Mouse (Mus musculus): ENCODE data around the gene Zfp113. TPM values are rescaled to one million over a fixed set of nuclear protein-coding genes. Genes with fewer than 3 reads are reported as not detected.

Gene Zfp113
- polyA plus RNA-seq (2015; fragmentation: Nextera tagmentation; extraction: Ambion mirVana): 13.2 and 16.8 TPM in 2 replicates

DNA sequence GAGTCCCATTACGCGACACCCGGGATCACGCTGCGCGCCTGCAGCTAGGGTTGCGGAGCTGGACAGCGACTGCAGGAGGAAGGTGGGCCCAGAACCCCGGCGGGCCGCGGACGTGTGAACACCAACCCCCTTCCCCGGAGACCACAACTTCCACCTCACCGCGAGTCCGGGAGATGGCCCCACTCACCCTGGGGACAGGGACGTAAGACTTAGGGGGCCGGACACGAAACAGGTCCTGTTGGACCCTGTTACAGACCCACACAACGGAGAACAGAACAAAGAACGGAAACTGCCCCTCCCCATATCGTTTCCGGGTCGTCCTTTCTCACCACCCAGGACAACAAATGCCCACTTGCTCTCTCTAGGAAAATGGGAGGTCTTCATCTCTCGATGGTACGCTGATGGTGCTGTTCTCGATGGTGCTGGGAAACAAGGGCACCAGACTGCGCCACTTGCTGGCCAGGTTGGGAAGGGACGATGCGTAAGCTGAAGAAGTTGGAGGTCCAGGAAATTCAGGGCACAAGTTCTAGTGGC lies at the start of gene Zfp113:
Gene Zfp113, minus strand, starts transcription at position 302 of the 534 bp plus-strand sequence.
- peak; percentile 98 for DNase-seq (ENCODE audit: low spot score)
- Histone ChIP-seq H3K4me3 (replicated peaks; ENCODE audit: low read depth, low read length) (peak within 1 kb of the TSS; percentile 81), H3K9me3 (replicated peaks; ENCODE audit: low read length) (no peaks in the 10 kb centered on the region), H3K36me3 (ENCODE audit: insufficient read depth, low read length) (peaks cover 11% of the 10 kb centered on the region), H3K9ac (ENCODE audit: low read depth, low read length) (peak within 1 kb of the TSS; percentile 88), H3K27ac (peak within 1 kb of the TSS; percentile 96), H3K27me3 (ENCODE audit: insufficient read depth, low read length) (no peaks in the 10 kb centered on the region), H3K4me1 (replicated peaks; ENCODE audit: insufficient read depth, low read length) (no peaks in the 10 kb centered on the region), H3K4me2 (ENCODE audit: low read length) (peak within 1 kb of the TSS; percentile 70)
- peak; percentile 97 for ATAC-seq (replicated peaks; ENCODE audit: low FRiP score, low read depth)
- peak; percentile 95 for TF ChIP-seq CTCF (IDR thresholded peaks at IDR 0.05; ENCODE audit: low read depth)
- WGBS: under 1% methylated on average over 31 of the region's 31 CpGs

GRCm38 (mm10) chr5:138202086-138202485 lies 46.5 kb upstream of the Zfp113 start:
- no peaks in the 10 kb centered on the region for H3K9me3 ChIP-seq (replicated peaks; ENCODE audit: low read length)

GRCm38 (mm10) chr5:138199576-138199975 lies 44.0 kb upstream of the Zfp113 start:
- H3K4me1 ChIP-seq (replicated peaks; ENCODE audit: insufficient read depth, low read length): no peaks in the 10 kb centered on the region
- DNase-seq (ENCODE audit: low spot score) (peak; percentile 42), ATAC-seq (replicated peaks; ENCODE audit: low FRiP score, low read depth) (no peak)
- no peak overlapping the region for H3K9ac ChIP-seq (ENCODE audit: low read depth, low read length)
- H3K9me3 ChIP-seq (replicated peaks; ENCODE audit: low read length): no peaks in the 10 kb centered on the region
- no peak overlapping the region for H3K4me3 ChIP-seq (replicated peaks; ENCODE audit: low read depth, low read length)
- no peak overlapping the region for H3K4me2 ChIP-seq (ENCODE audit: low read length)
- no peaks in the 10 kb centered on the region for H3K36me3 ChIP-seq (ENCODE audit: insufficient read depth, low read length)
- no peak overlapping the region for H3K27ac ChIP-seq
- peak; percentile 66 for TF ChIP-seq CTCF (IDR thresholded peaks at IDR 0.05; ENCODE audit: low read depth)
- WGBS: 7% methylated on average over 1 of the region's 1 CpGs
- H3K27me3 ChIP-seq (ENCODE audit: insufficient read depth, low read length): no peaks in the 10 kb centered on the region

More at GRCm38 (mm10) chr5:138202086-138202485, 46.5 kb upstream of the Zfp113 start:
- 87% methylated on average over 3 of the region's 3 CpGs for WGBS
- DNase-seq (ENCODE audit: low spot score) (no peak), ATAC-seq (replicated peaks; ENCODE audit: low FRiP score, low read depth) (no peak)
- Histone ChIP-seq H3K9ac (ENCODE audit: low read depth, low read length) (no peak overlapping the region), H3K4me1 (replicated peaks; ENCODE audit: insufficient read depth, low read length) (no peaks in the 10 kb centered on the region), H3K36me3 (ENCODE audit: insufficient read depth, low read length) (no peaks in the 10 kb centered on the region), H3K27ac (no peak overlapping the region), H3K4me3 (replicated peaks; ENCODE audit: low read depth, low read length) (no peak overlapping the region), H3K4me2 (ENCODE audit: low read length) (no peak overlapping the region), H3K27me3 (ENCODE audit: insufficient read depth, low read length) (no peaks in the 10 kb centered on the region)
- TF ChIP-seq CTCF (IDR thresholded peaks at IDR 0.05; ENCODE audit: low read depth): no peak

DNA sequence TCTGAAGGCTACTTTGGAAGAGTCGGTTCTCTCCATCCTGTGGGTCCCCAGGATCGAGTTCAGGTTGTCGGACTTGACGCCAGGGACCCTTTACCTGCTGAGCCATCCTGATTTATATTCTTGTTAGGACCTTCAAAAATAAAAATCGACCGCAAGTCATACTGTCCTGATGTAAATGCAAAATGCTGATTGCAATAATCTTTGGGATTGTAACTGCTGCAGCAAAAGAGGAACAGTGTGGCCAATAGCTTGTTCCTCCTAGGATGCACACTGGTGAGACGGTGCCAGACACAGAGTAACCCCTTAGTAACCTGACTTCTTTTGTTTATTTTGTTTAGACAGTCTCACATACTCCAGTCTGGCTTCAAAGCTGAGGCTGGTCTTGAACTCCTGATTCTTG lies 39.9 kb upstream of the Zfp113 start:
- H3K9me3 ChIP-seq (replicated peaks; ENCODE audit: low read length): no peaks in the 10 kb centered on the region
- H3K27me3 ChIP-seq (ENCODE audit: insufficient read depth, low read length): no peaks in the 10 kb centered on the region
- peak overlapping the region; percentile 99 for H3K4me2 ChIP-seq (ENCODE audit: low read length)
- peak; percentile 8 for DNase-seq (ENCODE audit: low spot score)
- ATAC-seq (replicated peaks; ENCODE audit: low FRiP score, low read depth): no peak
- WGBS: 59% methylated on average over 7 of the region's 7 CpGs
- H3K4me3 ChIP-seq (replicated peaks; ENCODE audit: low read depth, low read length): 0 out of 2 replicates have a peak overlapping the region, but pooled peaks have one; percentile 59
- peak overlapping the region; percentile 82 for H3K9ac ChIP-seq (ENCODE audit: low read depth, low read length)
- no peaks in the 10 kb centered on the region for H3K36me3 ChIP-seq (ENCODE audit: insufficient read depth, low read length)
- no peaks in the 10 kb centered on the region for H3K4me1 ChIP-seq (replicated peaks; ENCODE audit: insufficient read depth, low read length)
- no peak overlapping the region for H3K27ac ChIP-seq
- TF ChIP-seq CTCF (IDR thresholded peaks at IDR 0.05; ENCODE audit: low read depth): no peak

GRCm38 (mm10) chr5:138194755-138195345 lies 39.3 kb upstream of the Zfp113 start:
- under 1% methylated on average over 29 of the region's 29 CpGs for WGBS
- ATAC-seq (replicated peaks; ENCODE audit: low FRiP score, low read depth): peak; percentile 46
- peak overlapping the region; percentile 82 for H3K9ac ChIP-seq (ENCODE audit: low read depth, low read length)
- peak overlapping the region; percentile 59 for H3K4me3 ChIP-seq (replicated peaks; ENCODE audit: low read depth, low read length)
- H3K4me2 ChIP-seq (ENCODE audit: low read length): peak overlapping the region; percentile 99
- peak; percentile 74 for DNase-seq (ENCODE audit: low spot score)
- no peaks in the 10 kb centered on the region for H3K9me3 ChIP-seq (replicated peaks; ENCODE audit: low read length)
- TF ChIP-seq CTCF (IDR thresholded peaks at IDR 0.05; ENCODE audit: low read depth): no peak
- no peaks in the 10 kb centered on the region for H3K27me3 ChIP-seq (ENCODE audit: insufficient read depth, low read length)
- H3K27ac ChIP-seq: peak overlapping the region; percentile 90
- H3K36me3 ChIP-seq (ENCODE audit: insufficient read depth, low read length): no peaks in the 10 kb centered on the region
- H3K4me1 ChIP-seq (replicated peaks; ENCODE audit: insufficient read depth, low read length): no peaks in the 10 kb centered on the region

- Histone ChIP-seq H3K4me3 (replicated peaks; ENCODE audit: low read depth, low read length) (peak within 1 kb of the TSS; percentile 59), H3K9me3 (replicated peaks; ENCODE audit: low read length) (no peaks in the 10 kb centered on the region), H3K36me3 (ENCODE audit: insufficient read depth, low read length) (no peaks in the 10 kb centered on the region), H3K4me1 (replicated peaks; ENCODE audit: insufficient read depth, low read length) (no peaks in the 10 kb centered on the region), H3K27me3 (ENCODE audit: insufficient read depth, low read length) (no peaks in the 10 kb centered on the region), H3K27ac (peak within 1 kb of the TSS; percentile 90), H3K9ac (ENCODE audit: low read depth, low read length) (peak within 1 kb of the TSS; percentile 82), H3K4me2 (ENCODE audit: low read length) (peak within 1 kb of the TSS; percentile 99)
- 6% methylated on average over 54 of the region's 54 CpGs for WGBS
- peak; percentile 93 for DNase-seq (ENCODE audit: low spot score)
- ATAC-seq (replicated peaks; ENCODE audit: low FRiP score, low read depth): peak; percentile 83
- no peak for TF ChIP-seq CTCF (IDR thresholded peaks at IDR 0.05; ENCODE audit: low read depth)
Measured at GRCm38 (mm10) chr5:138193771-138194727, 38.5 kb upstream of the Zfp113 start, which contains the start of gene Mblac1. TSS of gene Mblac1 (plus strand) at chr5:138194314.
